Mouse (Mus musculus) kidney, postnatal 25 days (tissue): ENCODE results near the gene Bcl2a1d.
"Not testable (repeated sequence)": the region's sequence is repeated elsewhere in the genome, so short reads cannot be mapped to it uniquely, and the experiment has no call there.

Experiments
- DNase-seq, 2 experiments: peaks; one replicate each; pipeline ENCODE4 v3.0.0; 2021; ENCODE audit warnings: mixed read lengths in 2 of 2

Bcl2a1d gene

DNA sequence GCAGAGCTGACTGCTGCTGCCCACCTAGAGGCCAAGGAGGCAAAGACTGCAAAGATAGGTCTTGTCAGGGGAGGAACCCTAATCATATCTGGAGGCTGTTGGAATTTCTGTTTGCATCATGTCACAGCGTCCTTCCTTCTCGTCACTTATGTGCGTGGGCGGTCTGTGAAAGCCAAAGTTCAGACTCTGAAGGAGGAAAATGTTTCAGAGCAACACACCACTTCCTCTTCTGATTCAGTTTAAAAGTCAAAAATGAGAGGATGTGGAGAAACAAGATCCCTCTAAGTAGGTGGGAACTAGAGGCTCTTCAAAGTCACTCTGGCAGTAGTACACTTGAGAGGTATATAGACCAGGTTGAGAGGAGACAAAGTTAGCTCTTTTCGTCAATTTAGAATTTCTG lies at the start of gene Bcl2a1d:
Gene Bcl2a1d, minus strand, starts transcription at position 187 of the 400 bp plus-strand sequence.
- not testable (repeated sequence) for DNase-seq

DNA sequence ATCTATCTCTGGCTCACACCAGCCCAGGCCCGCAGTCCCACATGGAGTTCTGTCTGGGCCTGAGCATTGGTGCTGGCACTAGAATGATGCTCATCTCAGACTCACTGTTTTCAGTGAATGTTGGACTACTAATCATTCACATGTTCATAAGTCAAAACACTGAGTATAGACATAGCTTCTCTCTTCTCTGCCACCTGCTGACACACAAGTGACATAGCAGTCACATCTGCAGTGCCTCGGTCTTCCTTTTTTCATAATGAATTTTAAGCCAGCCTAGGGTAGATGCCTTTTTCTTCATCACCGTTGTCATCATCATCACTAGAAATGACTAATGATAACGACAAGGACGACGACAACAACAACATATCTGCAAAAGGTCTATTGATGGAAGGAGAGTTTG lies 38.5 kb upstream of the Bcl2a1d start:
- DNase-seq = not testable (repeated sequence)

- not testable (repeated sequence) for DNase-seq
Observed at GRCm38 (mm10) chr9:88769470-88769869, 37.8 kb upstream of the Bcl2a1d start.

DNA sequence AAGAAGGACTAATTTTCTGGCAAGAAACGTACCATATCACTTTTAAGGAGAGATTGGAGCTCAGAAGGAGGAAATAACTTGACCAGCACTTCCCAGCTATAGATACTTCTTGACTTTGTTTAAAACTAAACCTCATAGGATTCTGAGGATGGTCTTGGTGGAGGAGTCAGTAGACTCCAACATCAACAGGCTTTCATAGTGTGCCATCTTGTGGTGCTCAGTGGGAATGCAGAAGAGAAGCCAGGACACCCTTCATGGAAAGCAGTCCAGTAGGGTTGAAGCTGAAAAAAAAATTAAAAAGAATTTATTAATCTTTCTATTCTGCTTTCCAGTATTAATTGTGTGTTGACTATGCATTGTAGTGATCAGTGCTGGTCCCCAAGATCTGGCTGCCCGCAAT lies 15.0 kb upstream of the Bcl2a1d start:
- peak; percentile 37 to 58 for DNase-seq

DNA sequence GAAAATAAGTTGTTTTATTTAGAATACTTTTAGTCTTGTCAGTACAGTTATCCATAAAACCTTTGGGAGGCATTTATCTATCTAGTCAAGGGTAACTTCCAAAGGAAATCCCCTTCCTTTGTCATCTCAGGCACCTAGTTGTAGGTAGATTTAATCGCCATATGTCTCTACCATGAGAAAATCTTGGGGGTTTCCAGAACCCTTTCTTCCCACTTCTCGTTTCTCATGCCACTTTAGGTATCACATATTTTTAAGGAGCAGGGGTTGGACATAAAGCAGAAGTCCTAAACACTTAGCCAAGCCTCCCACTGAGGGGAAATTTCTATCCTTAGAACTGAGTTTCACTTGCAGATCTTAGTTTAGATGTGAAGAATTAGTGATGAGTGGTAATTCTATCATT lies 14.3 kb upstream of the Bcl2a1d start:
- DNase-seq = not testable (repeated sequence)

- not testable (repeated sequence) for DNase-seq
Observed at GRCm38 (mm10) chr9:88735289-88735688, 3.6 kb upstream of the Bcl2a1d start.

DNA sequence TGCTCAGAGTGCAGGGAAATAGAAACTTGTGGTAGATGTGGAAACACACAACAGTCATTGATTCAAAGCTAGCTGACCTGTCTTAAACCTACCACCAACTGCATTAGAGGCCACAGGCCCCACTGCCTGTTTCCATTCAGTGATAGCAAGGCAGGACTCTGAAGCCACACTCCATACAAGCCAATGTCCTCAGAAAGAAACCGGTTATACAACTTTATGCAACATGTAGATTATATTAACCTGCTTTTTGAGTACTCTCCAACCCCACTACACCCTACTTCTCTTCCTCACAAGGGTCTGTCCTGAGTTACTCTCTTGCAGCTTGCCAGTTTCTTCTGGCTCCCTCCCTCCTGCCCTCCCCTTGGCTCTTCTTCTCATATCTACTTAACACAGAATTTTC lies 1.5 kb upstream of the Bcl2a1d start:
- not testable (repeated sequence) for DNase-seq

DNA sequence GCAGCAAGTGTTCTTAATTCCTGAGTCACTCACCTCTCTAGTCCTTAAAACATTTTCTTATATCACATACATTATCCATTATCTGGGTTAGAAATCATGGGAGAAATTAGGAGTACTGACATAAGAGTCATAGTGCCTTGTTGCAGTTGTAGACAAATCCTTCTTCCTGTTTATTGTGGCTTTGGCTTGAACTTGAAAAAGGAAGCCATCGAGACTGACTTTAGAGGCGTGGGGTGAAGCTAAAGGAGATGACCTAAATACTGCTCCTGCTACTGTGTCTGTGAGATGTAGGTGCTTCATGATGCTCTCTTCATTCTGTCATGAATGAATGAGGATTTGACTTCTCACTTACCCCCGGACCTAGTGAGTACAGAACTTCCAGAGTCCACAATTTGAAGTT lies 620 bp upstream of the Bcl2a1d start:
- DNase-seq = not testable (repeated sequence)

DNA sequence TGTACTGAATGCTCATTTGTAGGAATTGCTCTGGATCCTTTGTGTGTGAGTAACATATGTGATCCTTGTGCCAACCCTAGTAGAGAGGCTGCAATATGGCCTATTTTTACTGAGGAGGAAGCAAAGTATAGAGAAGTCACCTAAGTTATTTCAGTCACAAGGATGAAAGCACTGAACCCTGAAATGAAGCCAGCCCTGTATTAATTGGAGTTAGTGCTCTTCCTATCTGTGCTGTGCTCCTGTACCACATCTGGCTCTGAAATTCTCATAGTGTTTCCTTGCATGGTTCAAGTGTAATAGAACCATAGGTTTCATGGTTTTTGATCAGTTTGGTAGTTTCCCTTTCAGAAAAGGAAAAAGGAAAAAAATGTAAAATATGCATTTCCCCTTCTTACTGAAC lies 3.4 kb downstream of the Bcl2a1d start:
- not testable (repeated sequence) for DNase-seq

GRCm38 (mm10) chr9:88721628-88722027 lies 10.1 kb downstream of the Bcl2a1d start:
- not testable (repeated sequence) for DNase-seq

GRCm38 (mm10) chr9:88719989-88720537 lies 11.7 kb downstream of the Bcl2a1d start, which contains the start of gene Mthfsl:
Gene Mthfsl (minus strand): TSS chr9:88720296.
- DNase-seq = peak in 1 of 2 experiments; percentile 5

GRCm38 (mm10) chr9:88719073-88719921 lies 12.4 kb downstream of the Bcl2a1d start:
- DNase-seq = not testable (repeated sequence)

- peak in 1 of 2 experiments; percentile 5 for DNase-seq
Observed at GRCm38 (mm10) chr9:88718593-88718992, 13.1 kb downstream of the Bcl2a1d start.

DNA sequence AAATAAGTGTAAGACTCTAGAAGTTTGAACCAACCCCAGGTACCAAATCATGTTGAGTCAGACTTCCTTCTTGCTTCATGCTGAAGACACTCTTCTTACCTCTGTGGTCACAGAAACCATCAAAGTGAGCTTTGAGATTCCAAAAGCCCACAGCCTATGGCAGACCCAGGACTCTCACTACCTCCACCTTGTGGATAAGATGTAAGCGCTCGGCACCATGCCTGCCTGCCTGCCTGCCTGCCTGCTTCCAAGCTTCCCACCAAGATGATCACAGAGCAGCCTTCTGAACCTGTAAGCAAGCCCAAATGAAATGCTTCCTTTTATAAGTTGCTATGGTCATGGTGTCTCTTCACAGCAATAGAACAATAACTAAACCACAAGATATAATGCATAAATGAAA lies 13.6 kb downstream of the Bcl2a1d start:
- peak; percentile 48 to 57 for DNase-seq

GRCm38 (mm10) chr9:88714515-88714914 lies 17.2 kb downstream of the Bcl2a1d start:
- peak; percentile 68 to 70 for DNase-seq

GRCm38 (mm10) chr9:88712164-88712749 lies 19.5 kb downstream of the Bcl2a1d start:
- DNase-seq = peak; percentile 57 to 60

DNA sequence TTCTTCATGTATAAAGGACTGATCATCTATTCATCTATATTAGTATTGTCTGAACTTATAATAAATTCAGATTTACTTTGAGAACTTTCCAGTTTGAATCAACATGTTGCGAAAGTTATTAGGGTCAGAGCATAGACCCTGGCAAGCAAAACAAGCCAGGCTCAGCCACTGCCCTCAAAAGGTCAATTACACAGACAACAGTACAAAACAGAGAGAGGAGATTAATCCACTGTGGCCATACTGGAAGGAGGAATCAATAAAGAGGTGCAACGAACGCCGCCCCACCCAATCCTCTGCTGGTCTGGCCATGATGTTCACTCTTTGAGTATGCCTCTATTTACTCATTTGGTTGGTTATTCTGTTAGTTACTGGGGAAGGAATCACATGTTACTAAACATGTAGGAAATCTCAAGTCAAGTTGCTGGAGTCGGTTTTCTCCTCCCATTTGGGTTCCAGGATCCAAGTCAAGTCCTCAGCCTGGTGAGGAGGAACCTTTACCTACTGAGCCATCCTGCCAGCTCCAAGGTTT lies 20.7 kb downstream of the Bcl2a1d start:
- DNase-seq = not testable (repeated sequence)

GRCm38 (mm10) chr9:88710439-88710838 lies 21.3 kb downstream of the Bcl2a1d start:
- not testable (repeated sequence) for DNase-seq

DNA sequence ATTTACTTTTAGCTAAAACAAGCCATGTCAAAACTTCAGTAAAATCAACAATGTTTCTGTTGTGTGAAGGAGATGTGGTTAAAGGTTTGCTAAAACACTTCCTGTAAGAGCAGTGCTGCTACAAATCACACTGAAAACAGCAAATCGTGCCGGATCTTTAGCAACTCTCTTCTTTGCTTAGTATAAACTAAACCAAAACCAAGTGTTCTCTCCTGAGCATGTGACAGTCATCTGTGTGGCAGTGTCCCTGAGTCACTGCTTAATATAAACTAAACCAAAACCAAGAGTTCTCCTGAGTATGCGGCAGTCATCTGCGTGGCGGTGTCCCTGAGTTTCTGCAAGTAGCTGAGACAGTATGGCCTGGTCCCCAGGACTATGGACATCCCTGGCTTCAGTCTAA lies 21.9 kb downstream of the Bcl2a1d start:
- not testable (repeated sequence) for DNase-seq

DNA sequence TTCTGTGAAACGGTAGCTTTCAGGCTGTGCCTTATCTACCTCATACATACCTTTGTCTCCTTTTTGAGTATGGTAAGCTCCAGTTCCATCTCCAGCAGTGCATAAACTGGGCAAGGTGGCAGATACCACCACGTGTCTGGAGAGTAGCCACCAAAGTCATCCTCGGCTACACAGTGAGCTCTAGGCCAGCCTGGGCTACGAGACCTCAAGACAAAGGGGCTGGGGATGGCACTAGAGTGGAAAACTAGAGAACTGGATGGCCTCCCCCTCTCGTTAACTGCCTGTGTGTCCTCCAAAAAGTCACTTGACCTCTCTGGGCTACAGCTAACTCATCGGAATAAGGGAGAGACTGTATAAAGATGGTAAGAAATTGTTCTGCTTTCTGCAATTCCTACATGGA lies 22.4 kb downstream of the Bcl2a1d start:
- peak in 1 of 2 experiments; percentile 42 for DNase-seq

- DNase-seq = no peak
Observed at GRCm38 (mm10) chr9:88706700-88707099, 25.0 kb downstream of the Bcl2a1d start.

DNA sequence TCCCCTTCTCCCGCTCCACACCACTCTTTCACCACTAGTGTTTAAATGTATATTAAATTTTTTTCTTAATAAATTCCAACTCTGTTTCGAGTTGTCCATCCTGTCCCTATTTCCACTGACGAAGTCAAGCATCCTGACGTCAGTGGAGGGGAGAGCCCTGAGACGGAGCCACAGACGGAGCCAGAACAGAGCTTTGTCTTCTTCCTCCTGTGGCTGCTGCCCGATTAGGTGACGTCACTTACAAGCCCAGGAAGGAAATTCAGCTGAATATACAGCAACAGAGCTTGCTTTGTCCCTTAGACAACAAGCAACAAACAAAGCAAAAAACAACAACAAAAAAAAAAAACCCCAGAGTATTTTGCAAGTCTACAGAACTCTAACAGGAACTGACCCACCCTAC lies 26.6 kb downstream of the Bcl2a1d start:
- DNase-seq = not testable (repeated sequence)

DNA sequence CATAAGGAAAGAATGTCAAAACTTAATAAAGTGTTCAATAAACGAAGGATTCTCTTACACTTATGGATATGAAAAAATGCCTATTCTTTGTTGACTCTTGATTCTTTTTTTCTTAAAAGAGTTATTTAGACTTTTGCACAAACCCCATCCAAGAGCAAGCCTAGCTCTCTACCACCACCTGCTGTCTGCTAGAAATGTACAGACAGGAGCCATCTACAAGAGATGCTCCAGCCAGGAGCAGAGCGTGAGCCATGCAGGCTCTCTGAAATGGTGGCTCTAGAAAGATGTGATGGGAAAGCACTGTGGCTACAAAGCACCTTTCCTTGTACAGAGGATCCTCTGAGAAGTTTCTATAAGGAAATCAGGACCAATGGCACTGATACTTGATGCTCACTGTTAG lies 33.0 kb downstream of the Bcl2a1d start:
- not testable (repeated sequence) for DNase-seq
